Mouse (Mus musculus) brain, embryonic 14.5 days (tissue): ENCODE results near the gene Pde9a.

Experiments
- CTCF ChIP-seq: fragments of 200-500 bp; IDR thresholded peaks from 2 replicates; pipeline ENCODE4 v1.5.1; 2012; ENCODE audit warnings: inconsistent platforms, mild to moderate bottlenecking, moderate library complexity, borderline replicate concordance; ENCODE audit not compliant: insufficient read depth, insufficient read length; ENCODE audit errors: extremely low read depth
- POLR2A ChIP-seq: fragments of 200-500 bp; IDR thresholded peaks from 2 replicates; pipeline ENCODE4 v1.6.1; 2012; ENCODE audit warnings: mild to moderate bottlenecking, inconsistent platforms, borderline replicate concordance; ENCODE audit not compliant: poor library complexity, insufficient read depth, insufficient read length, severe bottlenecking; ENCODE audit errors: extremely low read depth

DNA sequence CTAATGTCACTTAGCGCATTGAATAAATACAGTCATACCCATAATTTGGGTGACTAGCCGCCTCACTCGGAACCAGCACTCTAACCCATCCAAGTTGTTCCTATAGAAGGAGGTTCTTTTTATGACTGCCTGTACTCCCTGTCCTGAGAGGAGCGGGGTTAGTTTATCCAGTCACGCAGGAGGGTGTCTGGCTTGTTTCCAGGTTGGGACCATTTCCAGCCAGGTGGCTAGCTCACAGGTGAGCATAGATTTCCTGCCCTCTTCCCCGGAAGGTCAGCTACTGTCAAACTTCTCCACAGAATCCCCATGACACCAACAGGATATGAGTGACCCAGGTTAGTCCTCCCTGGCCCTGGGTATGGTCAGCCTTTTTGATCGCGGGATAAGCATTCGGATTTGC, 51.5 kb downstream of the Pde9a start:
- no peak for TF ChIP-seq POLR2A
- no peak for TF ChIP-seq CTCF
